Comparison of ENCODE assay signal across 9 mouse cellular contexts in the genomic region with DNA sequence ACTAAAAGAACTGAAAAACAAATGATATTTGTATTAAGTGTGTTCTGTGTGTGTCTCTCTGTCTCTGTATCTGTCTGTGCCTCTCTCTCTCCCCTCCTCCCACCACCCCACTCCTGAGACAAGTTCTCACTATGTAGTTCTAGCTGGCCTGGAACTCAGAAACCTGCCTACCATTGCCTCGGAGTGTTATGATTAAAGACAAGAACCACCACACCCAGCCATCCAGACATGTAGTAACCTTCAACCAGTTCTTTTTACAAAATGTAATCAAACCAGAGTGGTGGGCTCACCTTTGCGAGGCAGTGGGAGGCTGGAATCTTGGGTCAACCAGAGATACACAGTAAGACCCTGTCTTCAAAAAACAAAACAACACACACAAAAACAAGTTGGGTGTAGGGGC. TPM values are rescaled to one million over a fixed set of nuclear protein-coding genes. Genes with fewer than 3 reads are reported as not detected.
A peak's percentile ranks its signal among the peaks of the same experiment; 100 is the strongest.
DNase-seq lines count a peak whose midpoint lies in the region; ATAC-seq and TF ChIP-seq lines count a peak whose summit lies in the region.
"Had no signal": no experiment of that assay in that cellular context is flagged by ENCODE, and none has a peak within 500 bp of the region (broad histone marks: within the 10 kb centered on the region; RNA-seq: fewer than 3 reads in every experiment).

No protein-coding gene starts in this region.

- peak overlapping the region; percentile 98 for H3K27ac ChIP-seq in heart, embryonic 13.5 days (replicated peaks)
- H3K27ac ChIP-seq in heart, postnatal 0 days (ENCODE audit: low read depth): peak overlapping the region; percentile 99
- H3K27ac ChIP-seq in liver, embryonic 16.5 days (ENCODE audit: low read length): peak overlapping the region; percentile 97

- peaks cover 65% of the 10 kb centered on the region for H3K4me1 ChIP-seq in heart, embryonic 13.5 days
- peaks cover 55% of the 10 kb centered on the region for H3K4me1 ChIP-seq in G1E (ENCODE audit: insufficient read depth, low read depth, low read length)
- peaks cover 38% of the 10 kb centered on the region for H3K4me1 ChIP-seq in heart, postnatal 0 days (ENCODE audit: control insufficient read depth, insufficient read depth)
- peaks cover 57% of the 10 kb centered on the region for H3K4me1 ChIP-seq in liver, embryonic 16.5 days (ENCODE audit: control insufficient read depth, low read depth, low read length)

- no peaks in the 10 kb centered on the region for H3K9me3 ChIP-seq in heart, embryonic 13.5 days
- H3K9me3 ChIP-seq in G1E (replicated peaks): no peaks in the 10 kb centered on the region
- H3K9me3 ChIP-seq in heart, postnatal 0 days (replicated peaks; ENCODE audit: control insufficient read depth, low read length): no peaks in the 10 kb centered on the region
- no peaks in the 10 kb centered on the region for H3K9me3 ChIP-seq in liver, embryonic 16.5 days (replicated peaks; ENCODE audit: control insufficient read depth, low read length)

- no peak for DNase-seq in heart, adult 9 months (ENCODE audit: low spot score in 2 of 2)
- DNase-seq in G1E (ENCODE audit: low spot score): no peak
- no peak for DNase-seq in heart, postnatal 0 days (ENCODE audit: low spot score)
- no peak for DNase-seq in frontal cortex, postnatal 14 days (ENCODE audit: low spot score in 2 of 2)
- DNase-seq in adipocyte (ENCODE audit: low spot score): no peak
- no peak for DNase-seq in Muller cell, postnatal 12 days (ENCODE audit: inconsistent ontology term)
- DNase-seq: cerebellum, postnatal 10 days had no signal

- no peaks in the 10 kb centered on the region for H3K27me3 ChIP-seq in heart, embryonic 13.5 days (replicated peaks)
- H3K27me3 ChIP-seq in G1E (ENCODE audit: insufficient read depth, low read length): no peaks in the 10 kb centered on the region
- H3K27me3 ChIP-seq in heart, postnatal 0 days (ENCODE audit: control insufficient read depth, insufficient read depth, low read length): no peaks in the 10 kb centered on the region
- no peaks in the 10 kb centered on the region for H3K27me3 ChIP-seq in liver, embryonic 16.5 days (ENCODE audit: control insufficient read depth, insufficient read depth, low read depth, low read length)

- H3K36me3 ChIP-seq in heart, embryonic 13.5 days: peaks cover 13% of the 10 kb centered on the region; the same call in 1 of the 2 replicates
- H3K36me3 ChIP-seq in G1E (replicated peaks): peaks cover 38% of the 10 kb centered on the region
- no peaks in the 10 kb centered on the region for H3K36me3 ChIP-seq in heart, postnatal 0 days (replicated peaks; ENCODE audit: control insufficient read depth, insufficient read depth, low read length)
- no peaks in the 10 kb centered on the region for H3K36me3 ChIP-seq in liver, embryonic 16.5 days (ENCODE audit: control insufficient read depth, insufficient read depth)

- no peak for TF ChIP-seq CTCF in G1E (IDR thresholded peaks at IDR 0.05; ENCODE audit: low read depth, low read length)
- TF ChIP-seq CTCF in heart, postnatal 0 days (IDR thresholded peaks at IDR 0.05; ENCODE audit: low read depth): no peak

- TF ChIP-seq EP300 in heart, postnatal 0 days (IDR thresholded peaks at IDR 0.05; ENCODE audit: low read depth): no peak

- peak overlapping the region; percentile 69 for H3K4me2 ChIP-seq in heart, embryonic 13.5 days
- H3K4me2 ChIP-seq in heart, postnatal 0 days (ENCODE audit: low read depth, low read length): peak overlapping the region; percentile 78
- peak overlapping the region; percentile 73 for H3K4me2 ChIP-seq in liver, embryonic 16.5 days (ENCODE audit: low read depth, low read length)

- H3K9ac ChIP-seq in heart, embryonic 13.5 days: peak overlapping the region; percentile 91
- peak overlapping the region; percentile 84 for H3K9ac ChIP-seq in heart, postnatal 0 days (replicated peaks; ENCODE audit: low read depth, low read length)
- peak overlapping the region; percentile 91 for H3K9ac ChIP-seq in liver, embryonic 16.5 days (ENCODE audit: low read depth, low read length)

- ATAC-seq in heart, embryonic 13.5 days (ENCODE audit: extremely low read depth, insufficient number of reproducible peaks, low FRiP score, low TSS enrichment): no peak
- ATAC-seq in G1E (ENCODE audit: extremely low read depth, insufficient number of reproducible peaks, low FRiP score, poor library complexity, severe bottlenecking): no peak
- ATAC-seq in heart, postnatal 0 days (ENCODE audit: insufficient read depth, low read depth): no peak
- no peak for ATAC-seq in liver, embryonic 16.5 days (ENCODE audit: low read depth)

- 27% methylated on average over 2 of the region's 2 CpGs for WGBS in heart, embryonic 13.5 days
- WGBS in heart, postnatal 0 days: 14% methylated on average over 2 of the region's 2 CpGs
- 32% methylated on average over 2 of the region's 2 CpGs for WGBS in liver, embryonic 16.5 days (ENCODE audit: insufficient replicate concordance)

- H3K4me3 ChIP-seq in heart, embryonic 13.5 days: peak overlapping the region; percentile 79
- peak overlapping the region; percentile 77 for H3K4me3 ChIP-seq in G1E (ENCODE audit: low read depth, low read length)
- peak overlapping the region; percentile 76 for H3K4me3 ChIP-seq in heart, postnatal 0 days (ENCODE audit: low read depth, low read length)
- peak overlapping the region; percentile 87 for H3K4me3 ChIP-seq in liver, embryonic 16.5 days (ENCODE audit: low read depth, low read length)

RNA-seq across cellular contexts. Expression of gene Thrap3, which starts 1.9 kb away (rescaled TPM):
- 127 and 134 TPM in 2 replicates for polyA plus RNA-seq in heart, embryonic 13.5 days (2015; fragmentation: Nextera tagmentation; extraction: Ambion mirVana)
- total RNA-seq in G1E (2014; fragmentation: Nextera tagmentation) (355 and 356 TPM in 2 replicates), G1E (2017) (246 and 305 TPM in 2 replicates)
- polyA plus RNA-seq in G1E (2012): 209 and 211 TPM in 2 replicates
- 84.1 and 121 TPM in 2 replicates for total RNA-seq in heart, postnatal 0 days (2014; rRNA removed; ENCODE audit: low replicate concordance)
- 86.1 and 96.7 TPM in 2 replicates for polyA plus RNA-seq in heart, postnatal 0 days (2015; fragmentation: Nextera tagmentation; extraction: Ambion mirVana)
- 78.1 and 78.4 TPM in 2 replicates for polyA plus RNA-seq in liver, embryonic 16.5 days (2015; fragmentation: Nextera tagmentation; extraction: Ambion mirVana)

RNA-seq across cellular contexts. Expression of gene Sh3d21, which starts 37.4 kb away (rescaled TPM):
- 2.8 and 3.0 TPM in 2 replicates for polyA plus RNA-seq in heart, embryonic 13.5 days (2015; fragmentation: Nextera tagmentation; extraction: Ambion mirVana)
- total RNA-seq in G1E (2014; fragmentation: Nextera tagmentation) (0.53 and 3.2 TPM in 2 replicates), G1E (2017) (0.27 and 0.58 TPM in 2 replicates)
- polyA plus RNA-seq in G1E (2012): 0.57 and 0.69 TPM in 2 replicates
- 2.6 TPM in 1 of 2 replicates, not detected in the other for total RNA-seq in heart, postnatal 0 days (2014; rRNA removed; ENCODE audit: low replicate concordance)
- 2.2 and 2.6 TPM in 2 replicates for polyA plus RNA-seq in heart, postnatal 0 days (2015; fragmentation: Nextera tagmentation; extraction: Ambion mirVana)
- polyA plus RNA-seq in liver, embryonic 16.5 days (2015; fragmentation: Nextera tagmentation; extraction: Ambion mirVana): 1.1 and 1.4 TPM in 2 replicates

RNA-seq across cellular contexts. Expression of gene Eva1b, which starts 53.1 kb away (rescaled TPM):
- polyA plus RNA-seq in heart, embryonic 13.5 days (2015; fragmentation: Nextera tagmentation; extraction: Ambion mirVana): 30.9 and 34.2 TPM in 2 replicates
- not detected in 2 replicates for total RNA-seq in G1E (2014; fragmentation: Nextera tagmentation)
- 0.41 and 0.44 TPM in 2 replicates for total RNA-seq in G1E (2017)
- polyA plus RNA-seq in G1E (2012): 1.9 and 3.1 TPM in 2 replicates
- 53.1 and 69.1 TPM in 2 replicates for total RNA-seq in heart, postnatal 0 days (2014; rRNA removed; ENCODE audit: low replicate concordance)
- 26.8 and 28.5 TPM in 2 replicates for polyA plus RNA-seq in heart, postnatal 0 days (2015; fragmentation: Nextera tagmentation; extraction: Ambion mirVana)
- polyA plus RNA-seq in liver, embryonic 16.5 days (2015; fragmentation: Nextera tagmentation; extraction: Ambion mirVana): 11.6 and 13.0 TPM in 2 replicates

RNA-seq across cellular contexts. Expression of gene Map7d1, which starts 55.5 kb away (rescaled TPM):
- 36.7 and 37.1 TPM in 2 replicates for polyA plus RNA-seq in heart, embryonic 13.5 days (2015; fragmentation: Nextera tagmentation; extraction: Ambion mirVana)
- total RNA-seq in G1E (2014; fragmentation: Nextera tagmentation): 9.5 and 15.2 TPM in 2 replicates
- 8.0 and 9.5 TPM in 2 replicates for total RNA-seq in G1E (2017)
- polyA plus RNA-seq in G1E (2012): 73.8 and 89.4 TPM in 2 replicates
- 75.0 and 90.1 TPM in 2 replicates for total RNA-seq in heart, postnatal 0 days (2014; rRNA removed; ENCODE audit: low replicate concordance)
- 35.2 and 37.5 TPM in 2 replicates for polyA plus RNA-seq in heart, postnatal 0 days (2015; fragmentation: Nextera tagmentation; extraction: Ambion mirVana)
- 4.6 and 5.8 TPM in 2 replicates for polyA plus RNA-seq in liver, embryonic 16.5 days (2015; fragmentation: Nextera tagmentation; extraction: Ambion mirVana)
